Comparison of ENCODE assay signal across 8 mouse cellular contexts in genomic region chr4:84637641-84638040, GRCm38 (mm10). TPM values are rescaled to one million over a fixed set of nuclear protein-coding genes. Genes with fewer than 3 reads are reported as not detected.
A peak's percentile ranks its signal among the peaks of the same experiment; 100 is the strongest.
DNase-seq lines count a peak whose midpoint lies in the region; ATAC-seq and TF ChIP-seq lines count a peak whose summit lies in the region.

No protein-coding gene starts in this region.

- no peak overlapping the region for H3K27ac ChIP-seq in cerebellum, adult 2 months (ENCODE audit: insufficient read depth, low read length)
- no peak overlapping the region for H3K27ac ChIP-seq in forebrain, embryonic 13.5 days
- peak overlapping the region; percentile 61 for H3K27ac ChIP-seq in kidney, adult 2 months (ENCODE audit: insufficient read depth, low read depth, low read length)
- no peak overlapping the region for H3K27ac ChIP-seq in lung, postnatal 0 days (ENCODE audit: low read length)

- H3K4me2 ChIP-seq in forebrain, embryonic 13.5 days = peak overlapping the region; percentile 32; the same call in 1 of the 2 replicates
- H3K4me2 ChIP-seq in lung, postnatal 0 days (replicated peaks; ENCODE audit: low read depth, low read length) = peak overlapping the region; percentile 46

- ATAC-seq in forebrain, embryonic 13.5 days = peak; percentile 48; the same call in 1 of the 2 replicates
- peak; percentile 87 for ATAC-seq in lung, postnatal 0 days
- no peak for ATAC-seq in megakaryocyte progenitor cell, adult 5-6 weeks (replicated peaks; ENCODE audit: poor library complexity)
- ATAC-seq in CD4-positive, CD25-positive, alpha-beta regulatory T cell, adult 4 months = no peak

- TF ChIP-seq CTCF in cerebellum, adult 2 months (IDR thresholded peaks at IDR 0.05; ENCODE audit: borderline replicate concordance, insufficient read depth, low read depth, low read length) = no peak
- TF ChIP-seq CTCF in kidney, adult 2 months (conservative IDR thresholded peaks at IDR 0.05; ENCODE audit: insufficient read depth, insufficient read length, low read depth, low read length) = no peak
- TF ChIP-seq CTCF in lung, postnatal 0 days (IDR thresholded peaks at IDR 0.05) = no peak

- no peak overlapping the region for H3K9ac ChIP-seq in forebrain, embryonic 13.5 days
- no peak overlapping the region for H3K9ac ChIP-seq in lung, postnatal 0 days (replicated peaks; ENCODE audit: low read depth)

- no peaks in the 10 kb centered on the region; the same call in 1 of the 2 replicates for H3K27me3 ChIP-seq in cerebellum, adult 2 months (ENCODE audit: control insufficient read depth, insufficient read depth, low read length)
- peaks cover 21% of the 10 kb centered on the region for H3K27me3 ChIP-seq in forebrain, embryonic 13.5 days
- no peaks in the 10 kb centered on the region for H3K27me3 ChIP-seq in kidney, adult 2 months (replicated peaks; ENCODE audit: control insufficient read depth, insufficient read depth, low read length)
- no peaks in the 10 kb centered on the region for H3K27me3 ChIP-seq in lung, postnatal 0 days (replicated peaks; ENCODE audit: insufficient read depth, low read length)

- 0 out of 2 replicates have a peak, but pooled peaks have one; percentile 20 for TF ChIP-seq EP300 in lung, postnatal 0 days (IDR thresholded peaks at IDR 0.05)

- no peaks in the 10 kb centered on the region for H3K36me3 ChIP-seq in forebrain, embryonic 13.5 days (ENCODE audit: poor library complexity, severe bottlenecking)
- H3K36me3 ChIP-seq in kidney, adult 2 months (ENCODE audit: control insufficient read depth, insufficient read depth, low read length) = no peaks in the 10 kb centered on the region
- no peaks in the 10 kb centered on the region for H3K36me3 ChIP-seq in lung, postnatal 0 days (ENCODE audit: insufficient read depth, low read length)

- WGBS in cerebellum, adult 2 months = 8% methylated on average over 10 of the region's 10 CpGs
- 4% methylated on average over 10 of the region's 10 CpGs for WGBS in forebrain, embryonic 13.5 days
- WGBS in kidney, adult 2 months = 5% methylated on average over 10 of the region's 10 CpGs
- 3% methylated on average over 10 of the region's 10 CpGs for WGBS in lung, postnatal 0 days

- no peak overlapping the region for H3K4me3 ChIP-seq in cerebellum, adult 2 months (replicated peaks; ENCODE audit: insufficient read depth, low read depth, low read length)
- H3K4me3 ChIP-seq in forebrain, embryonic 13.5 days = no peak overlapping the region
- H3K4me3 ChIP-seq in kidney, adult 2 months (ENCODE audit: insufficient read depth, low read depth, low read length) = no peak overlapping the region
- H3K4me3 ChIP-seq in lung, postnatal 0 days (ENCODE audit: low read depth, low read length) = no peak overlapping the region

- DNase-seq in cerebellum, postnatal 10 days = peak; percentile 9 to 16
- DNase-seq in cerebellum, adult 2 months = no peak
- DNase-seq in kidney, adult 2 months = peak; percentile 74
- DNase-seq in lung, postnatal 0 days (ENCODE audit: low spot score) = peak; percentile 65
- no peak for DNase-seq in layer of hippocampus, adult 9-11 months

- no peak for TF ChIP-seq POLR2A in cerebellum, adult 2 months (IDR thresholded peaks at IDR 0.05; ENCODE audit: borderline replicate concordance, insufficient read depth, low read length)
- TF ChIP-seq POLR2A in kidney, adult 2 months (IDR thresholded peaks at IDR 0.05; ENCODE audit: low read depth, low read length) = no peak

- H3K9me3 ChIP-seq in forebrain, embryonic 13.5 days (replicated peaks) = no peaks in the 10 kb centered on the region
- H3K9me3 ChIP-seq in lung, postnatal 0 days (ENCODE audit: low read length) = no peaks in the 10 kb centered on the region

- no peaks in the 10 kb centered on the region for H3K4me1 ChIP-seq in cerebellum, adult 2 months (ENCODE audit: control insufficient read depth, insufficient read depth, low read length)
- peaks cover 13% of the 10 kb centered on the region for H3K4me1 ChIP-seq in forebrain, embryonic 13.5 days
- H3K4me1 ChIP-seq in kidney, adult 2 months (ENCODE audit: control insufficient read depth, insufficient read depth, low read length) = peaks cover 20% of the 10 kb centered on the region
- no peaks in the 10 kb centered on the region for H3K4me1 ChIP-seq in lung, postnatal 0 days (ENCODE audit: insufficient read depth, low read depth, low read length)

RNA-seq across cellular contexts. Expression of gene Bnc2, which starts 37.4 kb away (rescaled TPM):
- 0.71 and 0.82 TPM in 2 replicates for polyA plus RNA-seq in cerebellum, adult 2 months (2012; rRNA removed)
- 1.6 and 1.8 TPM in 2 replicates for polyA plus RNA-seq in forebrain, embryonic 13.5 days (2015; fragmentation: Nextera tagmentation; extraction: Ambion mirVana)
- 20.1 and 27.5 TPM in 2 replicates for polyA plus RNA-seq in kidney, adult 2 months (2012; rRNA removed)
- 1.9 and 2.9 TPM in 2 replicates for polyA plus RNA-seq in lung, postnatal 0 days (2015; fragmentation: Nextera tagmentation; extraction: Ambion mirVana)
- not detected in 2 replicates for total RNA-seq in megakaryocyte progenitor cell, adult 5-6 weeks (2015)
- total RNA-seq in megakaryocyte progenitor cell, adult 5-6 weeks (2017) = not detected in 2 replicates
- polyA plus RNA-seq in CD4-positive, CD25-positive, alpha-beta regulatory T cell, adult 4 months (2017; shearing (Covaris generic)) = not detected

Comparison
In these comparisons a context has a peak if more than half of its experiments do, and no peak if none do; other contexts are left out.
1. DNase-seq: peak in cerebellum, postnatal 10 days (2 of 2), kidney, adult 2 months (single experiment) and lung, postnatal 0 days (single experiment); none in cerebellum, adult 2 months (0 of 2) and layer of hippocampus, adult 9-11 months (single experiment).
2. ATAC-seq: peak in forebrain, embryonic 13.5 days (single experiment) and lung, postnatal 0 days (single experiment); none in megakaryocyte progenitor cell, adult 5-6 weeks (single experiment) and CD4-positive, CD25-positive, alpha-beta regulatory T cell, adult 4 months (single experiment).